Mouse (Mus musculus) urinary bladder, adult 18-20 months (tissue): ENCODE results near the gene Zfp423.

Experiments
- DNase-seq, 2 experiments: peaks; one replicate each; pipeline ENCODE4 v3.0.0; 2022; ENCODE audit warnings: low spot score in 2 of 2, mixed read lengths in 2 of 2

Gene Zfp423

GRCm38 (mm10) chr8:87665337-87665736, 294.1 kb downstream of the Zfp423 start:
- DNase-seq: no peak

GRCm38 (mm10) chr8:87664217-87664509, 295.2 kb downstream of the Zfp423 start:
- no peak for DNase-seq

GRCm38 (mm10) chr8:87663349-87664216, 295.8 kb downstream of the Zfp423 start:
- peak; percentile 63 to 66 for DNase-seq

- peak in 1 of 2 experiments; percentile 24 for DNase-seq
These were observed 296.5 kb downstream of the Zfp423 start for GRCm38 (mm10) chr8:87662811-87663341.

GRCm38 (mm10) chr8:87662307-87662771, 297.1 kb downstream of the Zfp423 start:
- DNase-seq: no peak

GRCm38 (mm10) chr8:87660916-87661910, 298.2 kb downstream of the Zfp423 start:
- no peak for DNase-seq

- DNase-seq: no peak
These were observed 299.1 kb downstream of the Zfp423 start for GRCm38 (mm10) chr8:87660029-87660915.

- no peak for DNase-seq
These were observed 301.9 kb downstream of the Zfp423 start for GRCm38 (mm10) chr8:87657488-87657887.

- DNase-seq: peak; percentile 42 to 51
These were observed 302.7 kb downstream of the Zfp423 start for GRCm38 (mm10) chr8:87656484-87657230.

GRCm38 (mm10) chr8:87655946-87656345, 303.4 kb downstream of the Zfp423 start:
- no peak for DNase-seq

- DNase-seq: no peak
These were observed 311.6 kb downstream of the Zfp423 start for GRCm38 (mm10) chr8:87647781-87648180.

GRCm38 (mm10) chr8:87645829-87646483, 313.4 kb downstream of the Zfp423 start:
- no peak for DNase-seq

GRCm38 (mm10) chr8:87645371-87645770, 314.0 kb downstream of the Zfp423 start:
- no peak for DNase-seq

GRCm38 (mm10) chr8:87640930-87641329, 318.5 kb downstream of the Zfp423 start:
- no peak for DNase-seq

GRCm38 (mm10) chr8:87636226-87636742, 323.1 kb downstream of the Zfp423 start:
- no peak for DNase-seq

- DNase-seq: no peak
These were observed 327.6 kb downstream of the Zfp423 start for GRCm38 (mm10) chr8:87631776-87632175.

- DNase-seq: no peak
These were observed 329.7 kb downstream of the Zfp423 start for GRCm38 (mm10) chr8:87629656-87630055.

- DNase-seq: no peak
These were observed 338.2 kb downstream of the Zfp423 start for GRCm38 (mm10) chr8:87621181-87621580.

- DNase-seq: no peak
These were observed 339.2 kb downstream of the Zfp423 start for GRCm38 (mm10) chr8:87620225-87620624.

- DNase-seq: no peak
These were observed 339.9 kb downstream of the Zfp423 start for GRCm38 (mm10) chr8:87619529-87619928.
